Mouse (Mus musculus) heart, adult 2 months (tissue): ENCODE results near the gene Sema3d.

Source experiments
- CTCF ChIP-seq: fragments of 200-600 bp; IDR thresholded peaks from 2 replicates; pipeline ENCODE4 v1.8.1; 2022; ENCODE audit warnings: antibody characterized with exemption, mild to moderate bottlenecking, moderate library complexity
- POLR2A ChIP-seq: fragments of 200-500 bp; IDR thresholded peaks from 2 replicates; pipeline ENCODE4 v1.6.1; 2011; ENCODE audit warnings: mild to moderate bottlenecking, low read depth, low read length, control low read depth; ENCODE audit not compliant: insufficient read depth

- TF ChIP-seq POLR2A (no peak), CTCF (no peak)
Measured at GRCm38 (mm10) chr5:12574551-12574950, 191.4 kb downstream of the Sema3d start.
